Mouse (Mus musculus): ENCODE results near the gene Ptchd3. TPM values are rescaled to one million over a fixed set of nuclear protein-coding genes. Genes with fewer than 3 reads are reported as not detected.

Ptchd3 gene
- polyA plus RNA-seq (2014; fragmentation: Illumina TruSeq; extraction: RNeasy Lipid Tissue Mini Kit (QIAGEN cat#74804)): 0.46 TPM

DNA sequence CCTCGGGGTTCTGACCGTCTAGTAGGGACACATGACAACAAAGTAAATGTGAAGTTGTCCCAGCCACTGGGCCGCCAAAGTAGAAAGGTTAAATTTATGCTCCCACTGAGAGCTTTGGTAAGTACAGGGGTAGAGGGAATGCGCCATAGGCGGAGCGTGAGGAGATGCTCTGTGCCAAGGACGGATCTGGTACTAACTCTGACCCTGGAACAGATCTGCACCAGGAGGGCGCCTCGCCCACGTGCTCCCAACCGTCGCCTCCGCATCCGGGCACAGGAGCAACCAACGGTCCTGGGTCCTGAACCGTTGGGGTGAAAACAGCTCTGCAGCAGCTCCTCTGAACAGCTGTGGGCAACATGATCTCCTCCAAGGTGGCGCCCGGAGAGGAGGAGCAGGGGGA is at the start of gene Ptchd3:
Ptchd3 (plus strand) TSS at position 301 of the 400 bp plus-strand sequence.

Other genes with a start within 250 kb of the Ptchd3 start
- 4.2 TPM for gene B3gntl1, start 157.1 kb upstream of the Ptchd3 start, polyA plus RNA-seq (2014; fragmentation: Illumina TruSeq; extraction: RNeasy Lipid Tissue Mini Kit (QIAGEN cat#74804))
- gene Metrnl, start 128.7 kb upstream of the Ptchd3 start, polyA plus RNA-seq (2014; fragmentation: Illumina TruSeq; extraction: RNeasy Lipid Tissue Mini Kit (QIAGEN cat#74804)): 7.8 TPM

All from ovary, adult 10 weeks (tissue).